Mouse (Mus musculus) hindbrain, postnatal 0 days (tissue): ENCODE data around the gene Lyl1. TPM values are rescaled to one million over a fixed set of nuclear protein-coding genes. Genes with fewer than 3 reads are reported as not detected.

Experiments used
- ATAC-seq: fragments of 200-750 bp; cut with Nextera tagmentation; 2 replicates; pipeline ENCODE4 v1.8.0; 2017; ENCODE audit warnings: mild to moderate bottlenecking, moderate TSS enrichment, moderate library complexity
- DNase-seq: peaks from one replicate; pipeline ENCODE4 v3.0.0-alpha.2; 2015; ENCODE audit warnings: low spot score
- H3K27ac ChIP-seq: fragments of 300-500 bp; sonication (generic); 2 replicates; pipeline ENCODE4 v1.5.1; 2014; ENCODE audit warnings: mild to moderate bottlenecking
- H3K27me3 ChIP-seq: fragments of 300-500 bp; sonication (generic); 2 replicates; pipeline ENCODE4 v1.6.1; 2014; ENCODE audit warnings: low read length, mixed read lengths; ENCODE audit not compliant: insufficient read depth
- H3K36me3 ChIP-seq: fragments of 300-500 bp; sonication (generic); 2 replicates; pipeline ENCODE4 v1.6.1; 2014; ENCODE audit warnings: low read length, mixed read lengths; ENCODE audit not compliant: insufficient read depth
- H3K4me1 ChIP-seq: fragments of 300-500 bp; sonication (generic); 2 replicates; pipeline ENCODE4 v1.6.1; 2014; ENCODE audit warnings: antibody characterized with exemption, low read length, mixed read lengths; ENCODE audit not compliant: insufficient read depth
- H3K4me2 ChIP-seq: fragments of 300-500 bp; sonication (generic); 2 replicates; pipeline ENCODE4 v1.6.1; 2014; ENCODE audit warnings: low read depth, mild to moderate bottlenecking, low read length, moderate library complexity, mixed read lengths
- H3K4me3 ChIP-seq: fragments of 300-500 bp; sonication (generic); 2 replicates; pipeline ENCODE4 v1.5.1; 2014; ENCODE audit warnings: low read length
- H3K9ac ChIP-seq: fragments of 300-500 bp; sonication (generic); replicated peaks from 2 replicates; pipeline ENCODE4 v1.6.1; 2014; ENCODE audit warnings: mild to moderate bottlenecking, low read length, moderate library complexity, mixed read lengths
- H3K9me3 ChIP-seq: fragments of 300-500 bp; sonication (generic); 2 replicates; pipeline ENCODE4 v1.6.1; 2016; ENCODE audit warnings: low read length, mixed read lengths
- CTCF ChIP-seq: IDR thresholded peaks from 2 replicates; pipeline ENCODE4 v1.5.1; 2016; ENCODE audit warnings: antibody characterized with exemption, control low read depth, low read depth
- WGBS: fragments of 180-500 bp; shearing (Covaris S2); extraction: QIAGEN DNeasy Blood & Tissue Kit; methylation state at CpG from one replicate; pipeline ENCODE4 v1.1.7; 2014; 5-methylcytosine and 5-hydroxymethylcytosine counted together
- polyA plus RNA-seq: library from polyadenylated mRNA; unstranded; fragments of >200 nt; fragmentation: Nextera tagmentation; extraction: Ambion mirVana; gene quantifications from 2 replicates; pipeline ENCODE4 v1.2.1, GENCODE M21; 2015
- total RNA-seq: library from RNA; depleted of rRNA; stranded (reverse); fragments of >200 nt; gene quantifications from 2 replicates; pipeline ENCODE4 v1.2.3, GENCODE M21; 2014

The Lyl1 gene
- total and polyA plus RNA-seq, 2 experiments from 2014 or later = 1.7 to 2.0 TPM

GRCm38 (mm10) chr8:84661961-84662571 lies 39.2 kb upstream of the Lyl1 start:
- peak overlapping the region; percentile 67 for H3K9ac ChIP-seq
- H3K4me3 ChIP-seq = peak overlapping the region; percentile 67
- no peaks in the 10 kb centered on the region for H3K36me3 ChIP-seq
- peak overlapping the region; percentile 67 for H3K4me2 ChIP-seq
- peak overlapping the region; percentile 85 for H3K27ac ChIP-seq
- H3K27me3 ChIP-seq = no peaks in the 10 kb centered on the region
- DNase-seq (peak; percentile 38), ATAC-seq (peak; percentile 2; the same call in 1 of the 2 replicates)
- H3K9me3 ChIP-seq = no peaks in the 10 kb centered on the region
- WGBS = under 1% methylated on average over 61 of the region's 61 CpGs
- peaks cover 10% of the 10 kb centered on the region for H3K4me1 ChIP-seq
- TF ChIP-seq CTCF = no peak

GRCm38 (mm10) chr8:84662581-84663065 lies 38.6 kb upstream of the Lyl1 start, which contains the start of gene Ier2:
Gene Ier2 (minus strand): TSS chr8:84662852.
- H3K9ac ChIP-seq = peak within 1 kb of the TSS; percentile 67
- no peak for TF ChIP-seq CTCF
- H3K27ac ChIP-seq = peak within 1 kb of the TSS; percentile 85
- peak; percentile 96 for DNase-seq
- H3K4me1 ChIP-seq = peaks cover 10% of the 10 kb centered on the region
- peak within 1 kb of the TSS; percentile 67 for H3K4me3 ChIP-seq
- ATAC-seq = peak; percentile 78
- peak within 1 kb of the TSS; percentile 67 for H3K4me2 ChIP-seq
- no peaks in the 10 kb centered on the region for H3K27me3 ChIP-seq
- under 1% methylated on average over 27 of the region's 27 CpGs for WGBS
- no peaks in the 10 kb centered on the region for H3K36me3 ChIP-seq
- H3K9me3 ChIP-seq = no peaks in the 10 kb centered on the region

GRCm38 (mm10) chr8:84663483-84664327 lies 37.6 kb upstream of the Lyl1 start:
- TF ChIP-seq CTCF = no peak
- ATAC-seq = peak; percentile 86
- H3K4me1 ChIP-seq = peaks cover 10% of the 10 kb centered on the region

GRCm38 (mm10) chr8:84664566-84665384 lies 36.5 kb upstream of the Lyl1 start:
- Histone ChIP-seq H3K27me3 (no peaks in the 10 kb centered on the region), H3K4me1 (peaks cover 10% of the 10 kb centered on the region), H3K4me3 (peak overlapping the region; percentile 51), H3K36me3 (no peaks in the 10 kb centered on the region), H3K9ac (peak overlapping the region; percentile 62), H3K27ac (peak overlapping the region; percentile 83), H3K9me3 (no peaks in the 10 kb centered on the region), H3K4me2 (peak overlapping the region; percentile 67)
- DNase-seq (peak; percentile 94), ATAC-seq (peak; percentile 73)
- peak; percentile 74 for TF ChIP-seq CTCF
- under 1% methylated on average over 29 of the region's 29 CpGs for WGBS

More at GRCm38 (mm10) chr8:84663483-84664327, 37.6 kb upstream of the Lyl1 start:
- 3% methylated on average over 43 of the region's 43 CpGs for WGBS
- Histone ChIP-seq H3K27me3 (no peaks in the 10 kb centered on the region), H3K36me3 (no peaks in the 10 kb centered on the region), H3K4me3 (peak overlapping the region; percentile 51), H3K27ac (peak overlapping the region; percentile 85), H3K9me3 (no peaks in the 10 kb centered on the region), H3K9ac (peak overlapping the region; percentile 62), H3K4me2 (peak overlapping the region; percentile 67)
- peak; percentile 98 for DNase-seq

- Histone ChIP-seq H3K4me2 (peak overlapping the region; percentile 67), H3K9ac (peak overlapping the region; percentile 62), H3K27ac (peak overlapping the region; percentile 83), H3K4me1 (peaks cover 10% of the 10 kb centered on the region), H3K27me3 (no peaks in the 10 kb centered on the region), H3K9me3 (no peaks in the 10 kb centered on the region), H3K4me3 (peak overlapping the region; percentile 51), H3K36me3 (no peaks in the 10 kb centered on the region)
- TF ChIP-seq CTCF = no peak
- peak; percentile 44 for DNase-seq
- no peak; the same call in 1 of the 2 replicates for ATAC-seq
- 2% methylated on average over 14 of the region's 14 CpGs for WGBS
Observed at GRCm38 (mm10) chr8:84665385-84665893, 35.8 kb upstream of the Lyl1 start.

GRCm38 (mm10) chr8:84668081-84668480 lies 33.2 kb upstream of the Lyl1 start:
- H3K27ac ChIP-seq = no peak overlapping the region
- no peak overlapping the region for H3K9ac ChIP-seq
- H3K4me2 ChIP-seq = no peak overlapping the region
- DNase-seq = no peak
- H3K9me3 ChIP-seq = no peaks in the 10 kb centered on the region
- peaks cover 5% of the 10 kb centered on the region; the same call in 1 of the 2 replicates for H3K36me3 ChIP-seq
- peaks cover 4% of the 10 kb centered on the region for H3K4me1 ChIP-seq
- TF ChIP-seq CTCF = no peak
- H3K27me3 ChIP-seq = no peaks in the 10 kb centered on the region
- H3K4me3 ChIP-seq = no peak overlapping the region
- ATAC-seq = no peak
- 67% methylated on average over 1 of the region's 1 CpGs for WGBS
